Mouse (Mus musculus) kidney, adult 2 months (tissue): ENCODE results near the gene Hrg. TPM values are rescaled to one million over a fixed set of nuclear protein-coding genes. Genes with fewer than 3 reads are reported as not detected.
A peak's percentile ranks its signal among the peaks of the same experiment; 100 is the strongest.
"Not testable (repeated sequence)": the region's sequence is repeated elsewhere in the genome, so short reads cannot be mapped to it uniquely, and the experiment has no call there.

Experiments used
- DNase-seq: peaks from one replicate; pipeline ENCODE4 v3.0.0; 2021
- H3K27ac ChIP-seq: fragments of 200-500 bp; 2 replicates; pipeline ENCODE4 v1.5.1; 2012; ENCODE audit warnings: low read depth, low read length, control low read depth, inconsistent platforms; ENCODE audit not compliant: insufficient read depth
- H3K27me3 ChIP-seq: fragments of 200-500 bp; replicated peaks from 2 replicates; pipeline ENCODE4 v1.6.1; 2012; ENCODE audit warnings: mild to moderate bottlenecking, moderate library complexity, low read length, inconsistent platforms; ENCODE audit not compliant: control insufficient read depth, insufficient read depth
- H3K36me3 ChIP-seq: fragments of 200-500 bp; 2 replicates; pipeline ENCODE4 v1.6.1; 2012; ENCODE audit warnings: mild to moderate bottlenecking, moderate library complexity, low read length, inconsistent platforms; ENCODE audit not compliant: control insufficient read depth, insufficient read depth
- H3K4me1 ChIP-seq: fragments of 200-500 bp; 2 replicates; pipeline ENCODE4 v1.6.1; 2011; ENCODE audit warnings: low read length; ENCODE audit not compliant: control insufficient read depth, insufficient read depth
- H3K4me3 ChIP-seq: fragments of 200-500 bp; 2 replicates; pipeline ENCODE4 v1.5.1; 2011; ENCODE audit warnings: mild to moderate bottlenecking, low read depth, low read length, control low read depth; ENCODE audit not compliant: insufficient read depth
- CTCF ChIP-seq: fragments of 200-500 bp; conservative IDR thresholded peaks from 2 replicates; pipeline ENCODE4 v1.5.1; 2011; ENCODE audit warnings: low read depth, mild to moderate bottlenecking, control low read depth, low read length, moderate library complexity, mixed read lengths; ENCODE audit not compliant: insufficient read depth, insufficient read length
- POLR2A ChIP-seq: fragments of 200-500 bp; IDR thresholded peaks from one replicate; pipeline ENCODE4 v1.6.1; 2011; ENCODE audit warnings: low read depth, low read length, control low read depth
- WGBS: fragments of 180-500 bp; shearing (Covaris S2); methylation state at CpG from one replicate; pipeline ENCODE4 v1.1.7; 2018; 5-methylcytosine and 5-hydroxymethylcytosine counted together
- polyA plus RNA-seq: library from polyadenylated mRNA; depleted of rRNA; stranded (reverse); fragments of >200 nt; gene quantifications from 2 replicates; pipeline ENCODE4 v1.2.3, GENCODE M21; 2012

Gene Hrg
- polyA plus RNA-seq, 1 experiment, result 0.06 TPM

DNA sequence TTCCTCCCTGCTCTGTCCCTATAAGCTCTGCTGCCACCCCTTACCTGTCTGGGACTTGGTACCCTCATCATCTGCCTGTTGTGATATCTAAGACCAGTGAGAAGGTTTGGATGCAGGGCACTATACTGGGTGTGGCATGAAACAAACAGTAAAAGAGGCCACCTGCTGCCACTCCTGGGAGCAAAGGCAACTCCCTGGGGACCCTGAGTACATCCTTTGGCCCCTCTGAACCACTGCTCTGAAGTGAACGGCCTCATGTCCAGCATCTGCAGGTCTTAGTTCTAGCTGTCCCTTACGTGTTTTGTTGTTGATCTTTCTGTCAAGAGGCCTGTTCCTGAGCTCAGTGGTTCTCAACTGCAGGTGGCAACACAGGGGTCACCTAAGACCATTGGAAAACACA, 12.3 kb upstream of the Hrg start:
- no peak for DNase-seq
- Histone ChIP-seq H3K27ac (no peak overlapping the region), H3K4me1 (no peaks in the 10 kb centered on the region), H3K27me3 (no peaks in the 10 kb centered on the region), H3K36me3 (no peaks in the 10 kb centered on the region), H3K4me3 (no peak overlapping the region)
- WGBS, result 74% methylated on average over 2 of the region's 2 CpGs
- no peak for TF ChIP-seq POLR2A
- TF ChIP-seq CTCF, result no peak

DNA sequence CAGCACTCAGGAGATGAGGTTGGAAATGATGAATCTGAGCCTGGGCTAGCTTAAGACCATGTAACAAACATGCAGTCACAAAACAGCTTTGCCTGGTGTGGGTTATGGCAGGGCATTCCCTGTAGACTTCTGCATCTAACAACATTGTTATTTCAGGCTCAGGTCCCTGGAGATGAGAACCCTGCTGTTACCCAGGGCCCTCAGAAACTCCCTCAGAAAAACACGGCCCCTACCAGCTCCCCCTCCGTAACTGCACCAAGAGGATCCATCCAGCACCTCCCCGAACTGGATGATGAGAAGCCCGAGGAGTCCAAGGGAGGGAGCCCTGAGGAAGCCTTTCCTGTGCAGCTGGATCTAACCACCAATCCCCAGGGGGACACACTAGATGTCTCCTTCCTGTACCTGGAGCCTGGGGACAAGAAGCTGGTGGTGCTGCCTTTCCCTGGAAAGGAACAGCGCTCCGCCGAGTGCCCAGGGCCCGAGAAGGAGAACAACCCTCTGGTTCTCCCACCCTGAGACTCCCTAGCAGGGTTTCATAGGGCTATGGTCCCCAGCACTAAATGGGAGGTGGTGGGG, 11.7 kb upstream of the Hrg start:
- no peaks in the 10 kb centered on the region for H3K4me1 ChIP-seq
- 71% methylated on average over 8 of the region's 8 CpGs for WGBS
- no peak for DNase-seq
- TF ChIP-seq POLR2A (no peak), CTCF (no peak)
- H3K27me3 ChIP-seq, result no peaks in the 10 kb centered on the region
- H3K36me3 ChIP-seq, result no peaks in the 10 kb centered on the region
- H3K4me3 ChIP-seq, result no peak overlapping the region
- H3K27ac ChIP-seq, result no peak overlapping the region

DNA sequence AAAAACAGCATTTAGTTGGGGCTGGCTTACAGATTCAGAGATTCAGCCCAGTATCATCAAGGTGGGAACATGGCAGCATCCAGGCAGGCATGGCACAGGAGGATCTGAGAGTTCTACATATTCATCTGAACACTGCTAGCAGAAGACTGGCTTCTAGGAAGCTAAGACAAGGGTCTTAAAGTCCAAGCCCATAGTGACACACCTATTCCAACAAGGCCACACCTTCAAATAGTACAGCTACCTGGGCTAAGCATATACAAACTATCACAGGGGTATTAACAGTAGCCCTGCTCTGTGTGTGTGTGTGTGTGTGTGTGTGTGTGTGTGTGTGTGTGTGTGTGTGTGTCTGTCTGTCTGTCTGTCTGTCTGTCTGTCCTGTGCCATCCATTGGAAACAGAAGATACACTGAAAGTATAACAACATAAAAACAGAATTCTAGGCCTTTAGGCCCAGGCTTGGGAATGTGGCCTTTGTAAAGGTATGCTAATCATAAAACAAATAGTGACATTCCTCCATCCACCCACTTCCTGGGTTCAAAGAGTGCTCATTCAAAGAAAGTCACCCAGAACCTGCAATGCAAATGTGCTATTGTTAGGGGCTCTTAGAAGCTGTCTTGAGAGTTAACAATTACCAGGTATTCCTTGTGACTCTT, 8.9 kb upstream of the Hrg start:
- not testable (repeated sequence) for DNase-seq

DNA sequence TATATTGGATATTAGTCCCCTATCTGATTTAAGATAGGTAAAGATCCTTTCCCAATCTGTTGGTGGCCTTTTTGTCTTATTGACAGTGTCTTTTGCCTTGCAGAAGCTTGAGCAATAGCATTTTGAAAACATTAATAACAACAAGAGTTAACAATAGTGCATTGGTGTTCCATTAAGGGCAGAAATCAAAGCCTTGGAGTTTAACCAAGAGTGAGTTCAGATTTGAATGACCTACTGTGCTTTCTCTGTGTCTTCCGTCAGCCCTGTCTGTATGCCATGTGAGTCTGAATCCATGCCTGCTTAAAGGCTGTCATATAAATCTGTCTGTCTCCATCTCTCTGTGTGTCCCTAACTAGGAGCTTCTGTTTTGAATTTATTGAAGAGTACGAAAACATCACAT, 3.5 kb upstream of the Hrg start:
- no peak for DNase-seq
- H3K27ac ChIP-seq, result no peak overlapping the region
- 83% methylated on average over 2 of the region's 2 CpGs for WGBS
- no peaks in the 10 kb centered on the region for H3K4me1 ChIP-seq
- no peaks in the 10 kb centered on the region for H3K27me3 ChIP-seq
- H3K4me3 ChIP-seq, result no peak overlapping the region
- H3K36me3 ChIP-seq, result no peaks in the 10 kb centered on the region
- TF ChIP-seq CTCF, result no peak
- no peak for TF ChIP-seq POLR2A

More for the DNA sequence above, 8.9 kb upstream of the Hrg start:
- H3K4me3 ChIP-seq, H3K27me3 ChIP-seq, H3K4me1 ChIP-seq, H3K27ac ChIP-seq, H3K36me3 ChIP-seq: not testable (repeated sequence)

DNA sequence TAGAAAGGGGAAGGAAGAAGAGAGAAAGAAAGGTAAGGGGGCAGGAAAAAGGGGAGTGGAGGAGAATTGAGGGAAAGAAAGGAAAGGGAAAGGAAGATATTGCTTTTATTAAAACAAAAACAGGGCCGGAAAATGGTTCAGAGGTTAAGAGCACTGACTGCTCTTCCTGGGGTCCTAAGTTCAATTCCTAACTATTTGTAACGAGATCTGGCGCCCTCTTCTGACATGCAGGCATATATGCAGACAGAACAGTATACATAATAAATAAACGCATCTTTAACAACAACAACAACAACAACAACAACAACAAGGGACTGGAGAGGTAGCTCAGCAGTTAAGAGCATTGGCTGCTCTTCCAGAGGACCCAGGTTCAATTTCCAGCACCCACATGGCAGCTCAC, 2.2 kb downstream of the Hrg start:
- WGBS, result 33% methylated on average over 4 of the region's 4 CpGs
- 0 out of 2 replicates have a peak, but pooled peaks have one; percentile 28 for TF ChIP-seq CTCF
- no peak for TF ChIP-seq POLR2A
- Histone ChIP-seq H3K36me3 (no peaks in the 10 kb centered on the region), H3K27ac (no peak overlapping the region), H3K4me3 (no peak overlapping the region), H3K4me1 (no peaks in the 10 kb centered on the region), H3K27me3 (no peaks in the 10 kb centered on the region)
- peak; percentile 55 for DNase-seq

DNA sequence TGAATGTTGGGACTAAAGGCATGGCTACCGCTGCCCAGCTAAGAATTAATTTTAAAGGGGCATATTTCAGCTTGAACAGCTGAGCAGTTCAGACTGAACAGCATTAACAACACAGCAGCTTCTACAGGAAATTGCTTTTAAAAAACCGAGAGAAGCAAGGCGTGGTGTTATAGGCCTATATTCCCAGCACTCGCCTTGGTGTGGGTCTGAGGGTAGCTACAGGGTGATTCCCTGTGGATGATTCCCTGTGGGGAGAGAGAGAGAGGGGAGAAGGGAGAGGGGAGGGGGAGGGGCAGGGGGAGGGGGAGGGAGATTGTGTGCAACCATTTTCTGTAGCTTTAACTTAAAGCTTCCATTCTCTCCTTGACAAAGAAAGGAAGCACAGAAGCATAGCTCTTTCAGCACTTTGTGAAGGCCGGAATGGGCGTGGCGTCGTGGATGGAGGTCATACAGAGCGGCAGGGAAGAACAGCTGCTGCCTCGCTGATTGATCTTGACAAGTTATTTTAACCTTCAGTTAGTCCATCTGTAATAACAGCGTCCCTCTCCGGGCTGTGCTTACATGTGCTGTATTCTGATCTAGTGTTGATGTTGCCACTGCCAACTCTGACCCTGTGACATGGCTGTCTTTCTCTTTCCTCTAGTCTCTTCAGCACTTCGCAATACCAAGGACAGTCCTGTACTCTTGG, 4.7 kb downstream of the Hrg start:
- DNase-seq, result no peak
- Histone ChIP-seq H3K27ac (no peak overlapping the region), H3K36me3 (no peaks in the 10 kb centered on the region), H3K4me3 (no peak overlapping the region), H3K4me1 (no peaks in the 10 kb centered on the region), H3K27me3 (no peaks in the 10 kb centered on the region)
- TF ChIP-seq POLR2A (no peak), CTCF (no peak)
- WGBS, result 55% methylated on average over 13 of the region's 13 CpGs

DNA sequence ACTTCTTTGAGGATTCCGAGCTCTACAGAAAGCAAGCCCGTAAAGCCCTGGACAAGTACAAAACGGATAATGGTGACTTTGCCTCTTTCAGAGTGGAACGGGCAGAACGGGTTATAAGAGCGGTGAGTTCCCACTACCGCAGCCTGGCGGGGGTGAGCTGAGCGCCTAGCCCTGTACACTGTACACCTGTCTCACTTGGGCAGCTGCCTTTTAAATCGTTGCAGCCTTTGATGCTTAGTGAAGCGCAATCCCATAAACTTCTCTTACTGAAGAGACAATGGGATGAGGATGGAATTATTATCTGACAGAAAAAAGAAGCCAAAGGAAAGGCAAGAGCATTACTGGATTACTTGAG, 5.2 kb downstream of the Hrg start:
- 72% methylated on average over 11 of the region's 11 CpGs for WGBS
- no peaks in the 10 kb centered on the region for H3K4me1 ChIP-seq
- no peak overlapping the region for H3K27ac ChIP-seq
- no peak for TF ChIP-seq POLR2A
- TF ChIP-seq CTCF, result no peak
- H3K36me3 ChIP-seq, result no peaks in the 10 kb centered on the region
- H3K27me3 ChIP-seq, result no peaks in the 10 kb centered on the region
- no peak overlapping the region for H3K4me3 ChIP-seq
- no peak for DNase-seq
